Mouse (Mus musculus) CH12.LX (cell line): ENCODE data around the gene Wwc2. TPM values are rescaled to one million over a fixed set of nuclear protein-coding genes. Genes with fewer than 3 reads are reported as not detected.

Source experiments
- DNase-seq: peaks from one replicate; pipeline ENCODE4 v3.0.0-alpha.2; 2013; ENCODE audit errors: extremely low read depth
- H3K27ac ChIP-seq: 2 replicates; pipeline ENCODE4 v1.5.1; 2012; ENCODE audit warnings: low read depth, mild to moderate bottlenecking, control low read depth, moderate library complexity; ENCODE audit not compliant: insufficient read depth
- H3K27me3 ChIP-seq: replicated peaks from 2 replicates; pipeline ENCODE3; 2012; ENCODE audit warnings: inconsistent platforms
- H3K36me3 ChIP-seq, 2 experiments: replicated peaks in 1 of 2; 2 replicates each; pipeline versions ENCODE3 to v1.6.1; 2012; ENCODE audit warnings: inconsistent platforms in 1 of 2, low read length in 1 of 2, mild to moderate bottlenecking in 1 of 2, mixed read lengths in 1 of 2, moderate library complexity in 1 of 2; ENCODE audit not compliant: control insufficient read depth in 1 of 2, insufficient read depth in 1 of 2
- H3K4me1 ChIP-seq, 2 experiments: 2 replicates each; pipeline ENCODE4 v1.6.1; 2012; ENCODE audit warnings: inconsistent platforms in 1 of 2, moderate library complexity in 1 of 2; ENCODE audit not compliant: insufficient read depth in 2 of 2, control insufficient read depth in 1 of 2
- H3K4me2 ChIP-seq: 2 replicates; pipeline ENCODE4 v1.6.1; 2012; ENCODE audit warnings: low read depth, mild to moderate bottlenecking, control low read depth; ENCODE audit not compliant: poor library complexity, insufficient read depth, severe bottlenecking
- H3K4me3 ChIP-seq, 3 experiments: fragments of 150-350 bp in 1 of 3; sonication (generic) in 1 of 3; replicated peaks in 1 of 3; 2 replicates each; pipeline versions ENCODE3 to v1.5.1; 2011 to 2012; ENCODE audit warnings: low read depth in 2 of 3, low read length in 2 of 3, mild to moderate bottlenecking in 2 of 3, moderate library complexity in 2 of 3, control low read depth in 1 of 3, improper control_type of control experiment in 1 of 3, inconsistent platforms in 1 of 3, mixed read lengths in 1 of 3; ENCODE audit not compliant: poor library complexity in 1 of 3
- H3K79me2 ChIP-seq: replicated peaks from 2 replicates; pipeline ENCODE4 v1.6.1; 2012; ENCODE audit warnings: mild to moderate bottlenecking, moderate library complexity; ENCODE audit not compliant: control insufficient read depth, poor library complexity, insufficient read depth, severe bottlenecking; ENCODE audit errors: extremely low read depth
- H3K9ac ChIP-seq: 2 replicates; pipeline ENCODE4 v1.6.1; 2012; ENCODE audit warnings: low read depth, mild to moderate bottlenecking, control low read depth, moderate library complexity; ENCODE audit not compliant: insufficient read depth
- H3K9me3 ChIP-seq: replicated peaks from 2 replicates; pipeline ENCODE3; 2012; ENCODE audit warnings: low read length, inconsistent platforms, mixed read lengths
- CHD1 ChIP-seq: IDR thresholded peaks from 2 replicates; pipeline ENCODE4 v1.6.1; 2012; ENCODE audit warnings: low read depth, low read length, improper control_type of control experiment, inconsistent platforms
- CHD2 ChIP-seq: IDR thresholded peaks from 2 replicates; pipeline ENCODE4 v1.6.1; 2011; ENCODE audit warnings: low read length, improper control_type of control experiment
- CTCF ChIP-seq, 2 experiments: IDR thresholded peaks in 1 of 2; conservative IDR thresholded peaks in 1 of 2; 2 replicates each; pipeline ENCODE4 v1.5.1; 2011 to 2012; ENCODE audit warnings: low read depth in 2 of 2, low read length in 2 of 2, improper control_type of control experiment in 1 of 2, inconsistent platforms in 1 of 2, mild to moderate bottlenecking in 1 of 2, moderate library complexity in 1 of 2
- E2F4 ChIP-seq: IDR thresholded peaks from 2 replicates; pipeline ENCODE4 v1.6.1; 2011; ENCODE audit warnings: low read depth, low read length, improper control_type of control experiment; ENCODE audit not compliant: insufficient replicate concordance
- EP300 ChIP-seq: IDR thresholded peaks from 2 replicates; pipeline ENCODE4 v1.6.1; 2011; ENCODE audit warnings: low read length, improper control_type of control experiment
- GABPA ChIP-seq: IDR thresholded peaks from 2 replicates; pipeline ENCODE4 v1.6.1; 2012; ENCODE audit warnings: low read depth, low read length, improper control_type of control experiment, inconsistent platforms; ENCODE audit not compliant: insufficient replicate concordance
- IRF4 ChIP-seq: IDR thresholded peaks from 2 replicates; pipeline ENCODE4 v1.6.1; 2014; ENCODE audit warnings: low read depth, mild to moderate bottlenecking, inconsistent platforms, low read length, improper control_type of control experiment
- KAT2A ChIP-seq: IDR thresholded peaks from 2 replicates; pipeline ENCODE4 v1.6.1; 2012; ENCODE audit warnings: low read length, improper control_type of control experiment, inconsistent platforms; ENCODE audit not compliant: insufficient replicate concordance
- MAFK ChIP-seq: IDR thresholded peaks from 2 replicates; pipeline ENCODE4 v1.6.1; 2011; ENCODE audit warnings: low read length, improper control_type of control experiment; ENCODE audit not compliant: insufficient replicate concordance
- MAZ ChIP-seq: IDR thresholded peaks from 2 replicates; pipeline ENCODE4 v1.6.1; 2012; ENCODE audit warnings: low read depth, mild to moderate bottlenecking, inconsistent platforms, low read length, improper control_type of control experiment, moderate library complexity
- MEF2A ChIP-seq: IDR thresholded peaks from 2 replicates; pipeline ENCODE4 v1.6.1; 2014; ENCODE audit warnings: low read depth, mild to moderate bottlenecking, inconsistent platforms, low read length, improper control_type of control experiment, borderline replicate concordance
- MXI1 ChIP-seq: IDR thresholded peaks from 2 replicates; pipeline ENCODE4 v1.6.1; 2011; ENCODE audit warnings: mild to moderate bottlenecking, low read depth, low read length, improper control_type of control experiment
- NELFE ChIP-seq: IDR thresholded peaks from 2 replicates; pipeline ENCODE4 v1.6.1; 2011; ENCODE audit warnings: low read depth, low read length, improper control_type of control experiment
- PAX5 ChIP-seq: IDR thresholded peaks from 2 replicates; pipeline ENCODE4 v1.6.1; 2012; ENCODE audit warnings: low read length, inconsistent platforms, mixed read lengths
- RAD21 ChIP-seq: IDR thresholded peaks from 2 replicates; pipeline ENCODE4 v1.6.1; 2011; ENCODE audit warnings: low read depth, mild to moderate bottlenecking, low read length, improper control_type of control experiment, moderate library complexity
- SMC3 ChIP-seq: IDR thresholded peaks from 2 replicates; pipeline ENCODE4 v1.6.1; 2011; ENCODE audit warnings: low read depth, low read length, improper control_type of control experiment
- TBP ChIP-seq: conservative IDR thresholded peaks from 2 replicates; pipeline ENCODE4 v1.6.1; 2011; ENCODE audit warnings: low read depth, low read length, improper control_type of control experiment
- TCF12 ChIP-seq: IDR thresholded peaks from 2 replicates; pipeline ENCODE4 v1.6.1; 2014; ENCODE audit warnings: low read depth, mild to moderate bottlenecking, inconsistent platforms, low read length, improper control_type of control experiment
- USF1 ChIP-seq: IDR thresholded peaks from 2 replicates; pipeline ENCODE4 v1.6.1; 2014; ENCODE audit warnings: low read depth, mild to moderate bottlenecking, inconsistent platforms, low read length, improper control_type of control experiment
- ZC3H11A ChIP-seq: IDR thresholded peaks from 2 replicates; pipeline ENCODE4 v1.6.1; 2012; ENCODE audit warnings: low read depth, mild to moderate bottlenecking, inconsistent platforms, low read length, improper control_type of control experiment
- ZMIZ1 ChIP-seq: IDR thresholded peaks from 2 replicates; pipeline ENCODE4 v1.6.1; 2012; ENCODE audit warnings: low read depth, mild to moderate bottlenecking, inconsistent platforms, low read length, improper control_type of control experiment
- ZNF384 ChIP-seq: IDR thresholded peaks from 2 replicates; pipeline ENCODE4 v1.6.1; 2012; ENCODE audit warnings: low read depth, low read length, improper control_type of control experiment, inconsistent platforms
- dilution Hi-C: fragments of 300-500 bp; cut with MboI; formaldehyde crosslinking; loops from 2 replicates; pipeline ENCODE4 v1.14.3; 2020; ENCODE audit warnings: low sequenced_read_pairs; ENCODE audit not compliant: extremely low pct_unique_long_range_greater_than_20kb, extremely low pct_ligation_motif_present
- in situ Hi-C: fragments of 300-500 bp; cut with MboI; formaldehyde crosslinking; loops from 3 replicates; pipeline ENCODE4 v1.14.3; 2019; ENCODE audit warnings: low sequenced_read_pairs, low pct_ligation_motif_present, low pct_unique_long_range_greater_than_20kb, mixed read lengths
- polyA plus RNA-seq: library from polyadenylated mRNA; unstranded; fragments of >175 nt; gene quantifications from 2 replicates; pipeline ENCODE4 v1.2.1, GENCODE M21; 2012; ENCODE audit warnings: low read depth; ENCODE audit not compliant: insufficient read length
- total RNA-seq, 2 experiments: library from RNA; depleted of rRNA; stranded (reverse); fragments of 300-350 nt in 1 of 2; fragments of >200 nt in 1 of 2; gene quantifications; 2 replicates each; pipeline ENCODE4 v1.2.3; 2012 to 2014

The Wwc2 gene
- total and polyA plus RNA-seq, 3 experiments: 0.04 to 1.1 (median 0.32) TPM

- no peak for DNase-seq
- Histone ChIP-seq H3K9ac (no peak overlapping the region), H3K27ac (no peak overlapping the region), H3K79me2 (no peaks in the 10 kb centered on the region), H3K27me3 (no peaks in the 10 kb centered on the region), H3K36me3 (no peaks in the 10 kb centered on the region), H3K9me3 (no peaks in the 10 kb centered on the region), H3K4me2 (no peak overlapping the region), H3K4me1 (no peaks in the 10 kb centered on the region), H3K4me3 (no peak overlapping the region)
- in situ Hi-C loops (no loop called here), dilution Hi-C loops (no loop called here)
- TF ChIP-seq MAZ (no peak), ZC3H11A (no peak), RAD21 (no peak), CHD2 (no peak)
Measured at GRCm38 (mm10) chr8:47909681-47910080, 81.0 kb downstream of the Wwc2 start.

- no peak for DNase-seq
- no peak overlapping the region for H3K4me3 ChIP-seq
- H3K4me1 ChIP-seq: no peaks in the 10 kb centered on the region
- dilution Hi-C loops: no loop called here
- TF ChIP-seq PAX5 (no peak), EP300 (no peak), E2F4 (no peak), ZMIZ1 (no peak), MAFK (no peak), KAT2A (no peak), IRF4 (no peak), GABPA (no peak), CTCF (conservative IDR thresholded peaks at IDR 0.05 in 1 of 2, IDR thresholded peaks at IDR 0.05 in 1 of 2; ENCODE audit: low read depth in 2 of 2, low read length in 2 of 2) (no peak), ZC3H11A (no peak), USF1 (no peak)
- TF ChIP-seq, all 38 proteins: peak for 0
- H3K27me3 ChIP-seq: no peaks in the 10 kb centered on the region
- H3K9me3 ChIP-seq: no peaks in the 10 kb centered on the region
- no peaks in the 10 kb centered on the region for H3K36me3 ChIP-seq
- H3K27ac ChIP-seq: no peak overlapping the region
- in situ Hi-C loops: no loop called here
- H3K4me2 ChIP-seq: no peak overlapping the region
- H3K79me2 ChIP-seq: no peaks in the 10 kb centered on the region
- H3K9ac ChIP-seq: no peak overlapping the region
Measured at GRCm38 (mm10) chr8:47907056-47907455, 83.7 kb downstream of the Wwc2 start.

GRCm38 (mm10) chr8:47906142-47906541 lies 84.6 kb downstream of the Wwc2 start:
- H3K4me2 ChIP-seq: no peak overlapping the region
- TF ChIP-seq ZNF384 (no peak), MXI1 (no peak), TCF12 (no peak), KAT2A (no peak), USF1 (no peak), RAD21 (no peak), NELFE (no peak), SMC3 (no peak), TBP (no peak), MEF2A (no peak), E2F4 (no peak), CHD1 (no peak)
- TF ChIP-seq, all 38 proteins: peak for 0
- H3K9me3 ChIP-seq: no peaks in the 10 kb centered on the region
- H3K9ac ChIP-seq: no peak overlapping the region
- dilution Hi-C loops (no loop called here), in situ Hi-C loops (no loop called here)
- no peaks in the 10 kb centered on the region for H3K36me3 ChIP-seq
- H3K27ac ChIP-seq: no peak overlapping the region
- no peaks in the 10 kb centered on the region for H3K79me2 ChIP-seq
- no peaks in the 10 kb centered on the region for H3K27me3 ChIP-seq
- H3K4me3 ChIP-seq: no peak overlapping the region
- no peaks in the 10 kb centered on the region for H3K4me1 ChIP-seq
- DNase-seq: no peak
